Mouse (Mus musculus) adrenal gland, postnatal 14 days (tissue): ENCODE measurements around the gene Mgarp. TPM values are rescaled to one million over a fixed set of nuclear protein-coding genes. Genes with fewer than 3 reads are reported as not detected.
"Not testable (repeated sequence)": the region's sequence is repeated elsewhere in the genome, so short reads cannot be mapped to it uniquely, and the experiment has no call there.

ENCODE experiments used
- DNase-seq: peaks from one replicate; pipeline ENCODE4 v3.0.0; 2021; ENCODE audit warnings: mixed read lengths
- total RNA-seq: library from RNA; stranded (reverse); gene quantifications from 2 replicates; pipeline ENCODE4 v1.2.3, GENCODE M21; 2021

Mgarp gene
- total RNA-seq, 1 experiment from 2014 or later: 324 TPM

GRCm38 (mm10) chr3:51366926-51367325 is 29.6 kb downstream of the Mgarp start:
- DNase-seq: no peak

GRCm38 (mm10) chr3:51365517-51365882 is 31.0 kb downstream of the Mgarp start:
- no peak for DNase-seq

- DNase-seq: peak; percentile 87
These were observed 31.6 kb downstream of the Mgarp start for GRCm38 (mm10) chr3:51364703-51365516.

- DNase-seq: no peak
These were observed 35.5 kb downstream of the Mgarp start for GRCm38 (mm10) chr3:51361066-51361465.

- DNase-seq: no peak
These were observed 36.8 kb downstream of the Mgarp start for GRCm38 (mm10) chr3:51359558-51360307.

- DNase-seq: peak; percentile 84
These were observed 37.6 kb downstream of the Mgarp start for GRCm38 (mm10) chr3:51358660-51359557.

- DNase-seq: peak; percentile 74
These were observed 38.4 kb downstream of the Mgarp start for GRCm38 (mm10) chr3:51358181-51358580.

GRCm38 (mm10) chr3:51357624-51358023 is 38.9 kb downstream of the Mgarp start:
- DNase-seq: no peak

- no peak for DNase-seq
These were observed 39.5 kb downstream of the Mgarp start for GRCm38 (mm10) chr3:51357078-51357477.

GRCm38 (mm10) chr3:51354956-51355355 is 41.6 kb downstream of the Mgarp start:
- DNase-seq: not testable (repeated sequence)

GRCm38 (mm10) chr3:51354034-51354427 is 42.5 kb downstream of the Mgarp start:
- DNase-seq: no peak

GRCm38 (mm10) chr3:51353325-51354033 is 43.1 kb downstream of the Mgarp start:
- peak; percentile 81 for DNase-seq

- DNase-seq: no peak
These were observed 45.7 kb downstream of the Mgarp start for GRCm38 (mm10) chr3:51350806-51351205.

GRCm38 (mm10) chr3:51348646-51349238 is 47.8 kb downstream of the Mgarp start:
- peak; percentile 76 for DNase-seq

- not testable (repeated sequence) for DNase-seq
These were observed 51.5 kb downstream of the Mgarp start for GRCm38 (mm10) chr3:51345017-51345416.

- not testable (repeated sequence) for DNase-seq
These were observed 52.4 kb downstream of the Mgarp start for GRCm38 (mm10) chr3:51344182-51344581.

- peak; percentile 49 for DNase-seq
These were observed 53.3 kb downstream of the Mgarp start for GRCm38 (mm10) chr3:51343260-51343659.

- no peak for DNase-seq
These were observed 54.4 kb downstream of the Mgarp start for GRCm38 (mm10) chr3:51342152-51342551.

- DNase-seq: peak; percentile 96
These were observed 55.1 kb downstream of the Mgarp start for GRCm38 (mm10) chr3:51341268-51342081.

GRCm38 (mm10) chr3:51340552-51341267 is 55.8 kb downstream of the Mgarp start, which contains the start of gene Elf2:
Elf2 (minus strand) TSS chr3:51340663.
- DNase-seq: peak; percentile 96
